Mouse (Mus musculus): Measurements from ENCODE around the gene Plcb4. TPM values are rescaled to one million over a fixed set of nuclear protein-coding genes. Genes with fewer than 3 reads are reported as not detected.

Gene Plcb4
- polyA plus RNA-seq, 1 experiment from 2014 or later, result 28.5 TPM

DNA sequence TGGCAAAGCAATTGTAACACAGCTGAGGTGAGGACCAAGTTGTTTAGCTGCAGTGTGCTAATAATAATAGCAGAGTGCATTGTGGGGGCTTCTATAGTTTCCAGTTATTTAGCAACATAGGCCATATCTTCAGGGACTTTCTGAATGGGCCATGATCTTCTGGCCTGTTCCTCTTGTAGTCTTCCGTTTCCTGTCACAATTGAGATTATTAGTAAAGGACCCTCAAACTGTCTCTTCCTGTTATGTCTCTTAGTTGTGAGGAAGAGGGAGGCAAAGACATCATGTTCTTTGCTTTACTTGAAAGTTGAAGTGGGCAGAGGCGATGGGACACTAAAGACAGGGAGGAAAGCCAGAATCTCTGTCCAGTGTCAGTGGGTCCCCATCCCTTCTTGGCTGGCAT is 195.2 kb downstream of the Plcb4 start:
- H3K9me3 ChIP-seq, result no peaks in the 10 kb centered on the region
- ATAC-seq (ENCODE audit: low FRiP score, low read depth), result no peak
- 88% methylated on average over 2 of the region's 2 CpGs for WGBS

DNA sequence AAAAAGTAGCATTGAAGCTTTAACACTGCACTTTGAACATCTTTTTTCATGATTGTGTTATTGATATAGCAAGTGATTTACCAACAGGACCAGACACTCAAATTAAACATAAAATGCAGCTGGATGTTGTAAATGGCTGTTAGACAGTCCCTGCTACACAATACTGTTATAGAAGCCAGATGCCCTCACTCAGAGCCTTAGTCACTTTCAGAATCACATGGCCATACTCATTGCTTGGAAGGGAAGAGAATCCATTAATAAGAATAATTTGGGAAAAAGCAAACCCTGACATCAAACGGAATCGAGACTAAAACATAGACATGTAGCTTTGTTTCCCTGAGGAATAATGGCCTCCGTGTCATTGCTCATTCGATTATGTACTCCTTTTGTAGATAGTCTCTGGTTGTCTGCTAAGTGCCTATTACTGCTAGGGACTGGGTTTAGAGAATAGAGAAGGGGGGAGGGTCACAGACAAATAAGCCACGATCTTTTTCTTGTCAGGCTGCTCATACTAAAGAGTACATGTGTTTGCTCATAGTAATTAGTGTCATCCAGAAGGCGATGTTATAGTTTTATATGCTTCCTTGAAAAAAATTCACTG is 197.2 kb downstream of the Plcb4 start:
- ATAC-seq (ENCODE audit: low FRiP score, low read depth), result no peak

More for the DNA sequence above, 195.2 kb downstream of the Plcb4 start:
- Histone ChIP-seq H3K4me1 (peaks cover 4% of the 10 kb centered on the region; the same call in 1 of the 2 replicates), H3K4me3 (no peak overlapping the region), H3K4me2 (replicated peaks) (no peak overlapping the region), H3K36me3 (no peaks in the 10 kb centered on the region), H3K9ac (replicated peaks) (no peak overlapping the region), H3K27ac (replicated peaks) (no peak overlapping the region), H3K27me3 (no peaks in the 10 kb centered on the region)

DNA sequence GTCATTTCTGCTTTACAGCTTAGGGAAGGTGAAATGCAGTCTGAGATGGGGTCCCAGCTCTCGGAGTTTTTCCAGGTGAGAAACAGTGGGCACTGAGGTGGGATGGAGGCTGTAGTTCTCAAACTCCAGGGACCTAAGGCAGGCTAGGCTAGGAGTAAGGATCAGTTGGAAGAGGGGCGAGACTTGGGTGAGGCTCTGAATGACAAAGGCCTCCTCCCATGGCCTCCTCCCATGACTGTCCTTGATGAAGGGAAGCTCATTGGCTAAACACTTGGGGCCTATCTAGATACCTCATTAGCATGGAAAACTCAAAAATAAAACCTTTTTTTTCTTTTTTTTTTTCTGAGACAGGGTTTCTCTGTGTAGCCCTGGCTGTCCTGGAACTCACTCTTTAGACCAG is 198.0 kb downstream of the Plcb4 start:
- Histone ChIP-seq H3K27ac (replicated peaks) (no peak overlapping the region), H3K4me1 (peaks cover 4% of the 10 kb centered on the region; the same call in 1 of the 2 replicates), H3K4me3 (no peak overlapping the region), H3K36me3 (no peaks in the 10 kb centered on the region), H3K27me3 (no peaks in the 10 kb centered on the region), H3K4me2 (replicated peaks) (no peak overlapping the region), H3K9ac (replicated peaks) (no peak overlapping the region), H3K9me3 (no peaks in the 10 kb centered on the region)
- WGBS, result 94% methylated on average over 2 of the region's 2 CpGs
- no peak for ATAC-seq (ENCODE audit: low FRiP score, low read depth)

More for the DNA sequence above, 197.2 kb downstream of the Plcb4 start:
- H3K4me1 ChIP-seq, result peaks cover 4% of the 10 kb centered on the region; the same call in 1 of the 2 replicates
- H3K27me3 ChIP-seq, result no peaks in the 10 kb centered on the region
- no peaks in the 10 kb centered on the region for H3K9me3 ChIP-seq
- no peaks in the 10 kb centered on the region for H3K36me3 ChIP-seq
- no peak overlapping the region for H3K9ac ChIP-seq (replicated peaks)
- no peak overlapping the region for H3K4me3 ChIP-seq
- WGBS, result 62% methylated on average over 6 of the region's 6 CpGs
- no peak overlapping the region for H3K4me2 ChIP-seq (replicated peaks)
- no peak overlapping the region for H3K27ac ChIP-seq (replicated peaks)

DNA sequence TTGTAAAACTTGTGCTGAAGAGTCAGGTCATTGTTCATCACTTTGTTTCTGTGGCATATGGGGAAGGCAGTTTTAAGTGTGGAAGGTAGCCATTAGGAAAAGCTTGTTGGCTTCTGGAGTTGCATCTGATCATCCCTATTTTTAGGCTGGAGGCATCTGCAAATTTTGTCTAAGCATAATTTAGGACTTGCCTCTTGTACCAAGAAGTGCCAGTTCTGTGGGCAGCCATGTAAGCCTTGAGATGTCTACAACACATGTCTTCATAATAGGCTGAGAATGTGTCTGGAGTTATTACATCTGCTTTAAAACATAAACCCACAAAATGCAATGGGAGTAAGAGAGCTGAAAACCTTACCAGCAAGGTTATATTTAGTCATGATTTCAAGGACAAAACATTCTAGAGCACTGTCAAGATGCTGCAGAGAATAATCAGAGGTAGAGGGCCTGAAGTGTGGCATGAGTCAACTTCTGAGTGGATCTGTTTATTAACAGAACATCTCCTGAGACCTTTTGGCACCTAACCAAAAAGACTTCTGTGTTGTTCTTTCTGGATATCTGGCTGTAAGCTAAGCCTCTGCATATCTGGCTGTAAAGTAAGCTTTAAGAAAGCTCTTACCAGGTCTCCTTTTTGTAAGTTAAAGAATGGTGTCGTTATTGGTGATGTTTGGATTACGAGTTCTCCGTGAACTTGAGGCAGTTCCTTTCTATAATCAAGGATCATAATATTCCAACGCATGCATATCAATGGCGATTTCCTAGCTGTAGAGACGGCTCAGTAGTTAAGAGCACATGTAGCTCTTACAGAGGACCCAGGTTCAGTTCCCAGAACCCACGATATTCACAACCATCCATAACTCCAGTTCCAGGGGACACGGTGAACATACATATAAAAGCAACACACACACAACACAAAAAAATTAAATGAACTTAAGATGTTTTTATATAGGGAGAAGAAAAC is 203.0 kb downstream of the Plcb4 start:
- WGBS, result 93% methylated on average over 8 of the region's 8 CpGs
- ATAC-seq (ENCODE audit: low FRiP score, low read depth), result no peak
- H3K36me3 ChIP-seq, result no peaks in the 10 kb centered on the region
- no peak overlapping the region for H3K4me3 ChIP-seq
- H3K4me2 ChIP-seq (replicated peaks), result no peak overlapping the region
- H3K27me3 ChIP-seq, result no peaks in the 10 kb centered on the region
- no peak overlapping the region for H3K27ac ChIP-seq (replicated peaks)
- no peaks in the 10 kb centered on the region for H3K4me1 ChIP-seq
- no peak overlapping the region for H3K9ac ChIP-seq (replicated peaks)
- no peaks in the 10 kb centered on the region for H3K9me3 ChIP-seq

DNA sequence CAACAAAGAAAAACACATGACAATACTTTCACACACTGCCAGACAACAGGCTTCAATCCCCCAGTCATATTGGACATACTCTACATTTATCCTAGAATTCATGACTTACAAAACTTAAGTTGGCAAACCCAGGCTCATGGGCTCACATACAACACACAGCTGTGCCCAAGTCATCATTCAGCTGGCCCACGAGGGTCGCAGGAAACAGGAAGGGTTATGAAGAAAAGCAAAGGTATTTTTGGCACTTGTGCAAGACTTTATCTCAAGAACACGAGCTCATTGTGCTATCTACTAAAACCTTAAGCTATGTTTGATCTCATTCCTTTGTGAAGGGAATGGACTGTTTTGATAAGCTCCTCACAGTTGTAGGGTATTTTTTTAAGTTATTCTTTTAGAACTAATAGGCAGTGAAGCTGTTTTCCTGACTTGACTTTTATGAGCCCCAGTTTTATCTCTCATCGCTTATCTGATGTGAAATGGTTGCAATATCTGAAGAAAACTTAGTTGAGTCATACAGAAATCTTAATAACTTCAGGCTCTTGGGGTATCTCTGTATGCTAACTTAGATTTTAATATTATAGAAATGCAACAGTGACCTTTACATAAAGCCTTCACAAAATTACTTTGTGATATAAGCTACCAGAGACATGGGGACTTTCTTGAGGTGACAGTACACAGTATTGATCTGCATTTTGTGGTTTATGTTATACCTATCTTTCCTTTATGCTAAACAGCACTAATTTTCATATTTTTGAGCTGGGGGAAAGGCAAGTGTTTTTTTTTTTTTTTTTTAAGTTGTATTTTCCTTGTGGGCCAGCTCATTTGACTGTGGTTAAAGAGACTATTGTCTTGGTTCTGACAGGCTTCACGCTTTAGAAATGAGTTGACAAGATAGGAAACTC is 203.9 kb downstream of the Plcb4 start:
- Histone ChIP-seq H3K4me3 (no peak overlapping the region), H3K36me3 (no peaks in the 10 kb centered on the region), H3K4me1 (no peaks in the 10 kb centered on the region), H3K9ac (replicated peaks) (no peak overlapping the region), H3K4me2 (replicated peaks) (no peak overlapping the region), H3K9me3 (no peaks in the 10 kb centered on the region), H3K27me3 (no peaks in the 10 kb centered on the region), H3K27ac (replicated peaks) (no peak overlapping the region)
- ATAC-seq (ENCODE audit: low FRiP score, low read depth), result no peak
- 82% methylated on average over 5 of the region's 5 CpGs for WGBS

DNA sequence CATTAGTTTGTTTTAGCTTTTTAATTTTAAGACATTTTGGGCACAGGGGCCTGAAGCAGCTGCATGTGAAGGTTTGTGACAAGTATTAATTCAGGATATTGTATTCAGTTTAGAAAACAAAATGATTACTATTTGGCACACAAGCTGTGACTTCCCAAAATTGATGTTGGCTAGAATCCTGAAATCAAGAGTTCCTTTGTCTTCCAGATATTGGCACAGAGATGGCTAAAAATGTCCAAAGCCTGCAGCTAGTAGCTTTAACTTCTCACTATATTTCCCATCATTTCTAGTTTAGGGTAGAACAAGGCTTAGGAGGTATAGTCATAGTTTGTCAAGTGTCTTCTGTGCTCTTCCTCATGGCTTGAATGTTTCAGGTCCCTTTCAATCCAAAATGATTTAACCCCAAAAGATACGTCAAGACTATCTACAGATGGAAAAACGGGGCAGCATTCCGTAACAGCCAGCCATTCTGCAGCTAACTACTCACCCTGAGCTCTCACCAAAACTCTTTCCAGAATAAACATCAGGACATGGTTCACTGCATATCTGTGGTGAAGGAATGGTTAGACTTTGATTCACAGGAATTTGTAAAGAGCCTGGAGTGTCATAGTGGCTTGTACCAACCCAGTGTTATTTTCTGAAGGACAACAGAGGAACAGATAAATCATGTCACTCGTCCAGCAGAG is 204.7 kb downstream of the Plcb4 start:
- Histone ChIP-seq H3K27me3 (no peaks in the 10 kb centered on the region), H3K27ac (replicated peaks) (no peak overlapping the region), H3K4me3 (no peak overlapping the region), H3K4me2 (replicated peaks) (no peak overlapping the region), H3K4me1 (no peaks in the 10 kb centered on the region), H3K9ac (replicated peaks) (no peak overlapping the region), H3K9me3 (no peaks in the 10 kb centered on the region), H3K36me3 (no peaks in the 10 kb centered on the region)
- 83% methylated on average over 4 of the region's 4 CpGs for WGBS
- ATAC-seq (ENCODE audit: low FRiP score, low read depth), result no peak

DNA sequence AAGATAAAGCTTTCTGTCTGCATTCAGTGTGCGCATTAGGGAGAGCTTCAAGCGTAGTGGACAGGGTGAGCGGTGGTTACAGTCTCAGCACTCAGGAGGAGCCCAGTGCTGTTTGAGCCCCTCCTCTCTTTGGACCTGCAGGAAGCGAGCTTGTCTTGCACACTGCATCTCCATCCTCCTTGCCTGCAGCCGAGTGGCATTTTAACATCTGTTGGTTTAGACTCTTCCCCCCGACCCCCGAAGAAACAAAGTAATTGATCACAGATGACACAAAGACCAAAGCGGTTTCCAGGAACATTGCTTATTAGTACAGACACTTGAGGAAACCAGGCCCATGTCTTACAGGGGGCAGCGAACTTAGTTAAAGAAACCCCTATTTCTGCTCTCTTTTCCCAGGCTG is 207.6 kb downstream of the Plcb4 start:
- Histone ChIP-seq H3K9me3 (no peaks in the 10 kb centered on the region), H3K4me3 (no peak overlapping the region), H3K9ac (replicated peaks) (no peak overlapping the region), H3K36me3 (no peaks in the 10 kb centered on the region), H3K4me2 (replicated peaks) (no peak overlapping the region), H3K27me3 (no peaks in the 10 kb centered on the region), H3K27ac (replicated peaks) (no peak overlapping the region), H3K4me1 (no peaks in the 10 kb centered on the region)
- 72% methylated on average over 9 of the region's 9 CpGs for WGBS
- no peak for ATAC-seq (ENCODE audit: low FRiP score, low read depth)

DNA sequence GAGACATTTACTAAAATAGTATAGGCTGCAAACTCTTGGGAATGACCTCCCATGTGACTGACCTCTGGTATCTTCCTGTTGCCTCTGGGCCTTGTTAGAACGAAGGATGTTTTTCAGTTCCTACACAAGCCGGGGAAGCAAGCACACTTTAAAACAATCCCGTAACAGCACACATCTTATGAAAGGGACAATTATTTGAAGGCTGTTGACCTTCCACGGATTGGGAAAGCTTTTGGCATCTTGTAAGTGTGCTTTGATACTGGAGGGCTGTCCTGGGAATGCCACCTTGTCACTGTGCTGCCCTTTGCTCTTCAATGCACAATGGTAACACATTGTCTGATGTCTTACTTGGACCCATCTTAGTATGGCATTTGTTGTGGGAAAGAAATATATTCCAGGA is 208.0 kb downstream of the Plcb4 start:
- no peaks in the 10 kb centered on the region for H3K9me3 ChIP-seq
- no peaks in the 10 kb centered on the region for H3K4me1 ChIP-seq
- ATAC-seq (ENCODE audit: low FRiP score, low read depth), result no peak
- H3K4me2 ChIP-seq (replicated peaks), result no peak overlapping the region
- H3K9ac ChIP-seq (replicated peaks), result no peak overlapping the region
- H3K36me3 ChIP-seq, result no peaks in the 10 kb centered on the region
- WGBS, result 70% methylated on average over 4 of the region's 4 CpGs
- H3K27ac ChIP-seq (replicated peaks), result no peak overlapping the region
- no peaks in the 10 kb centered on the region for H3K27me3 ChIP-seq
- no peak overlapping the region for H3K4me3 ChIP-seq

DNA sequence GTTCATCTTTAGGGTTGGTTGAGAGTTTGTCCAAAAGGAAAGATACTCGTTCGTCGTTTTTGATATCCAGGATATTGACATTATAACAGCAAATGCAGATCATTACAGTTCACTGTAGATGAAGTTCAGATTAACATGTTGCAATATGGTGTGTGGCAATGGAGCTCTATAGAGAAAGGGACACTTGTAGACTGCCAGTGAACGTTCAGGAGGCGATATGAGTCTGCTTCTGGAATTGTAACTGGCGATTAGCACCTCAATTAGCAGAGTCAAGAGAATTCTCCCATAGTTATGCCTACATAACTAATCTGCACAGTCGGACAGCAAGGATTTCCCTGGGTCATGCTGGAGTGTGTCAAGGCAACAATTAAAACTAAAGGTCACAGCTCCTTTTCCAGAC is 210.8 kb downstream of the Plcb4 start:
- H3K4me3 ChIP-seq, result no peak overlapping the region
- no peak overlapping the region for H3K4me2 ChIP-seq (replicated peaks)
- H3K27ac ChIP-seq (replicated peaks), result no peak overlapping the region
- ATAC-seq (ENCODE audit: low FRiP score, low read depth), result no peak
- H3K9ac ChIP-seq (replicated peaks), result no peak overlapping the region
- 81% methylated on average over 7 of the region's 7 CpGs for WGBS
- 0 out of 2 replicates have a peak, but pooled peaks cover 3% of the 10 kb centered on the region for H3K4me1 ChIP-seq
- no peaks in the 10 kb centered on the region for H3K9me3 ChIP-seq
- no peaks in the 10 kb centered on the region for H3K36me3 ChIP-seq
- H3K27me3 ChIP-seq, result no peaks in the 10 kb centered on the region

DNA sequence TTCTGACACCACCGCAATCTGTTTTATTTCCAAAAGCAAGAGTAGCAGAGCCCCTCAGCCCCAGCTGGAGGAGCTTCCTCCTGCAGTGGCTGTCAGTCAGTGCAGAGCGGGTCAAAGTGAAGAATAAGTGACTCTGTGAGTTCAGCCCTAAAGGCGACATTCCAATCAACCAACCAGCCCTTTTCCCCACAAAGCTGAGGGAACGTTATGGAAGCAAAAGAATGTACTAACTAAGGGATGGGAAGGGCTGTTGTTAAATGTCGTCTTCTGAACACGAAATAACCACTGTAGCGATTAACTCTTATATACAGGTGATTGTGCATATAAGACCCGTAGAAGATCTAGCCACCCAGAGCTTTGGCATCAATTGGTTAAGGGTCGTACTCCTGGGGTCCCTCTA is 214.3 kb downstream of the Plcb4 start:
- 84% methylated on average over 9 of the region's 9 CpGs for WGBS
- H3K36me3 ChIP-seq, result no peaks in the 10 kb centered on the region

DNA sequence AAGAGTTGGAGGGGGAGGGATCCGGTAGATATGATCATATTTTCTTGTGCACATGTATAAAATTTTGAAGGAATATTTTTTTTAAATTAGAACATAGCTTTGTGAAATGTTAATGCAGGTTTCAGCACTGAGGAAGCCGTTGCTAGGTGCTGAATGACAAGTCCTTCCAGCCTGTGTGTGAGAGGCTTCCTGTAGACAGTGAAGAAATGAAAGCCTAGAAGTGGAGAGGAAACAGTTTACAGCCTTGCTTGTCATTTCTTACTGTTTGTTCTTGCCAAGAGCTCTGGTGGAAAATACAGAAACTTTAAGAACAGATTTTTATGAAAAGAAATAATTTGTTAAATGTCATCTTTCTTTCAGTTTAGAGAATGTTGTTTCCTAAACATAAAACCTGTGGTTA is 214.9 kb downstream of the Plcb4 start:
- 76% methylated on average over 2 of the region's 2 CpGs for WGBS
- ATAC-seq (ENCODE audit: low FRiP score, low read depth), result no peak

More for the DNA sequence above, 214.3 kb downstream of the Plcb4 start:
- Histone ChIP-seq H3K9ac (replicated peaks) (no peak overlapping the region), H3K4me2 (replicated peaks) (no peak overlapping the region), H3K9me3 (no peaks in the 10 kb centered on the region), H3K27me3 (no peaks in the 10 kb centered on the region), H3K27ac (replicated peaks) (no peak overlapping the region), H3K4me3 (no peak overlapping the region), H3K4me1 (peaks cover 9% of the 10 kb centered on the region; the same call in 1 of the 2 replicates)
- ATAC-seq (ENCODE audit: low FRiP score, low read depth), result no peak

More for the DNA sequence above, 214.9 kb downstream of the Plcb4 start:
- Histone ChIP-seq H3K4me1 (peaks cover 9% of the 10 kb centered on the region; the same call in 1 of the 2 replicates), H3K36me3 (no peaks in the 10 kb centered on the region), H3K4me3 (no peak overlapping the region), H3K9me3 (no peaks in the 10 kb centered on the region), H3K27ac (replicated peaks) (no peak overlapping the region), H3K4me2 (replicated peaks) (no peak overlapping the region), H3K9ac (replicated peaks) (no peak overlapping the region), H3K27me3 (no peaks in the 10 kb centered on the region)
